In the genomic region with DNA sequence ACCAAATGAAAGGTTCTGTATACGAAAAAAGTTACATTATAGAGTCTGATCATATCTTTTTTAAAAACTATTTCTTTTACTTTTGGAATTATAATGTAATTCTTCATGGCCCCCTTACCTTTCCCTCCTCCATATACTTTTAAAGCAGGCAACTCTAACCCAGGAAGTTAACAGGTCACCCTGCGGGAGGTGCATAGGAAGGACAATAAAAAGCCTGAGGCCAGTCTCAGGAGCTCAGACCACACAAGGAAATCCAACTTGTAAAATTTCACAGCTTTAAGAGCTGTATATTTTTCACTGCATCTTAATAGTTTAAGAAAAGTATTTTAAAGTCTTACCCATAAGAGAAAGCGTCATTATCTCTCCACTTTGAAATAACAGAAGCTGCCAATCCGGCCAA, we compare ENCODE assay signal across 15 mouse cellular contexts.
"Had no signal": no experiment of that assay in that cellular context is flagged by ENCODE, and none has a peak within 500 bp of the region (broad histone marks: within the 10 kb centered on the region; RNA-seq: fewer than 3 reads in every experiment).

No protein-coding gene starts in this region.

- DNase-seq: lung, postnatal 4 days; midbrain, embryonic 14.5 days; right cerebral cortex, postnatal 14 days; thymus, adult 2 months; thymus, postnatal 25 days; thymus, postnatal 4 days had no signal

- ATAC-seq: midbrain, embryonic 16.5 days had no signal

- H3K4me3 ChIP-seq: midbrain, embryonic 10.5 days; midbrain, embryonic 12.5 days; myocyte; neural tube, embryonic 13.5 days; neural tube, embryonic 15.5 days; stomach, embryonic 15.5 days had no signal

- H3K9me3 ChIP-seq: midbrain, embryonic 10.5 days; midbrain, embryonic 12.5 days; neural tube, embryonic 13.5 days; neural tube, embryonic 15.5 days; stomach, embryonic 15.5 days had no signal

- H3K27me3 ChIP-seq: midbrain, embryonic 12.5 days; neural tube, embryonic 13.5 days; neural tube, embryonic 15.5 days; stomach, embryonic 15.5 days had no signal

- H3K27ac ChIP-seq: midbrain, embryonic 10.5 days; midbrain, embryonic 12.5 days; neural tube, embryonic 13.5 days; neural tube, embryonic 15.5 days; stomach, embryonic 15.5 days; stomach, postnatal 0 days had no signal

- H3K4me1 ChIP-seq: midbrain, embryonic 10.5 days; midbrain, embryonic 12.5 days; neural tube, embryonic 13.5 days; neural tube, embryonic 15.5 days; stomach, embryonic 15.5 days had no signal

- H3K9ac ChIP-seq: lung, embryonic 14.5 days; midbrain, embryonic 12.5 days; neural tube, embryonic 13.5 days; neural tube, embryonic 15.5 days; stomach, embryonic 15.5 days had no signal

- H3K4me2 ChIP-seq: lung, embryonic 14.5 days; midbrain, embryonic 12.5 days; neural tube, embryonic 13.5 days; neural tube, embryonic 15.5 days; stomach, embryonic 15.5 days had no signal
